Comparison of ENCODE assay signal across 28 mouse cellular contexts in the genomic region with DNA sequence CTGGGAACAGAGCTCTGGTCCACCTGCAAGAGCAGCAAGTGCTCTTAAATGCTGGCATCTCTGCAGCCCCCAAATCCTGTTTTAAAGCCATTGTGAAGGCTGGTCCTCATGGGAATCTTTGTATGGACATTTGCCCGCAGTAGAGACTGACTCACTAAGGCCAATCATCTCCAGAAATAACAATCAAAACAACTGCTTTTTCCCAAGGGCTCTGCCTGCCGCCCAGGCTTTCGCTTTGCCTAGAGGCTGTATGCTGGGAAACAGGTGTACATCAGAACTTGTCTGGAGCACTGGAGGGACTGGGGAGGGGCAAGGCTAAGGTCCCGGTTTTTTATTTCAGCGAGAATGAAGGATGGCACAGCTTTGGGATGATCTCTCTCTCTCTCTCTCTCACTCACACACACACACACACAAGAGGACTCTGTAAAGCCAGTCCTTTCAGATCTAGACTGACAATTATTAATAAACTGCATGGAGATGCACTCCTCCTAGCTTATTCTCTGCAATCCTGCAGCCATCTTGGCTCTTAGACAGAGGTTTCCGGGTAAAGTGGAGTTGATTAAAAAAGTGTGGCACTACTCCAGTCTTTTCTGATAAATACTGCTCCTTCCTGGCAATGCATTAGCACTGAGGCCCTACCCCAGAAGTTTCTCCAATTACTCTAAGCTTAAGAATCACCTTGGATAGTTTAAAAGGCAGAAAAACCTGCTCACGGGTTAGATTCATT. TPM values are rescaled to one million over a fixed set of nuclear protein-coding genes. Genes with fewer than 3 reads are reported as not detected.
DNase-seq lines count a peak whose midpoint lies in the region; ATAC-seq and TF ChIP-seq lines count a peak whose summit lies in the region.
"Had no signal": no experiment of that assay in that cellular context is flagged by ENCODE, and none has a peak within 500 bp of the region (broad histone marks: within the 10 kb centered on the region; RNA-seq: fewer than 3 reads in every experiment).

No protein-coding gene starts in this region.

- H3K27me3 ChIP-seq in heart, adult 2 months (ENCODE audit: control insufficient read depth, insufficient read depth, low read length) = no peaks in the 10 kb centered on the region
- H3K27me3 ChIP-seq: intestine, embryonic 15.5 days; Patski had no signal

- peaks cover 2% of the 10 kb centered on the region; the same call in 1 of the 2 replicates for H3K36me3 ChIP-seq in heart, adult 2 months (ENCODE audit: control insufficient read depth, insufficient read depth, low read length)
- H3K36me3 ChIP-seq: embryonic facial prominence, embryonic 15.5 days; forebrain, embryonic 10.5 days; heart, embryonic 10.5 days; intestine, embryonic 15.5 days had no signal

- peak; percentile 32 for DNase-seq in adrenal gland, adult 2 months
- DNase-seq in adrenal gland, postnatal 36 days = no peak
- DNase-seq in heart, adult 2 months = peak in 1 of 2 experiments; percentile 21
- no peak for DNase-seq in heart, adult 8-10 months (ENCODE audit: low spot score)
- peak; percentile 58 for DNase-seq in MN1 (ENCODE audit: low spot score)
- DNase-seq in layer of hippocampus, postnatal 25 days (ENCODE audit: extremely low spot score in 1 of 2, low spot score in 1 of 2) = no peak
- DNase-seq: adrenal gland, adult 8-10 months; cerebellum, adult 18-20 months; cerebellum, adult 9-11 months; gastrocnemius, postnatal 10 days; heart, postnatal 10 days; kidney, adult 18-20 months had no signal

- H3K4me1 ChIP-seq in heart, adult 2 months (ENCODE audit: control insufficient read depth, insufficient read depth, low read length) = peaks cover 4% of the 10 kb centered on the region

- H3K79me2 ChIP-seq in heart, adult 2 months (replicated peaks; ENCODE audit: control insufficient read depth, insufficient read depth, low read length) = 0 out of 2 replicates have a peak, but pooled peaks cover 3% of the 10 kb centered on the region

- TF ChIP-seq POLR2A in heart, adult 2 months (IDR thresholded peaks at IDR 0.05; ENCODE audit: insufficient read depth, low read depth, low read length) = no peak

- ATAC-seq in megakaryocyte progenitor cell, adult 5-6 weeks (replicated peaks; ENCODE audit: poor library complexity) = no peak
- ATAC-seq: activated CD4-positive, CD25-positive, alpha-beta regulatory T cell, adult 4 months; forebrain, embryonic 14.5 days; intestine, embryonic 15.5 days; Patski had no signal

- intact Hi-C loops in heart, adult 2 months (cut with DNase I) = loop anchor here (10.0 kb wide), 1 partner anchor 116 kb away; no protein-coding TSS in a partner anchor

- H3K9ac ChIP-seq in heart, adult 2 months (ENCODE audit: low read depth, low read length) = no peak overlapping the region
- H3K9ac ChIP-seq: embryonic facial prominence, embryonic 15.5 days; hindbrain, embryonic 14.5 days; intestine, embryonic 15.5 days had no signal

- TF ChIP-seq EP300 in heart, adult 2 months (IDR thresholded peaks at IDR 0.05; ENCODE audit: insufficient read depth, low read depth, low read length) = no peak

- WGBS in heart, adult 2 months = 46% methylated on average over 7 of the region's 7 CpGs

- peak overlapping the region; percentile 17; the same call in 1 of the 2 replicates for H3K27ac ChIP-seq in heart, adult 2 months
- H3K27ac ChIP-seq: embryonic facial prominence, embryonic 15.5 days; forebrain, embryonic 10.5 days; heart, embryonic 10.5 days; hindbrain, embryonic 14.5 days; intestine, embryonic 15.5 days had no signal

- no peak overlapping the region for H3K4me3 ChIP-seq in heart, adult 2 months
- H3K4me3 ChIP-seq: embryonic facial prominence, embryonic 15.5 days; erythroblast, embryonic 14.5 days; forebrain, embryonic 10.5 days; heart, embryonic 10.5 days; intestine, embryonic 15.5 days had no signal

- TF ChIP-seq CTCF in heart, adult 2 months (IDR thresholded peaks at IDR 0.05) = no peak

RNA-seq across cellular contexts. Expression of gene Skp1a, which starts 2.9 kb away (rescaled TPM):
- 100 to 1,000 TPM; 396 to 522 TPM for total RNA-seq in adrenal gland, adult 2 months (2021)
- 10.6 and 11.1 TPM in 2 replicates for polyA plus RNA-seq in adrenal gland, adult 2 months (2012; rRNA removed)
- total RNA-seq in adrenal gland, postnatal 36 days (2021) = 100 to 1,000 TPM; 529 to 536 TPM
- 100 to 1,000 TPM; 241 to 255 TPM for total RNA-seq in heart, adult 2 months (2021)
- polyA plus RNA-seq in heart, adult 2 months (2012; rRNA removed) = 38.9 and 72.9 TPM in 2 replicates
- 100 to 1,000 TPM; 243 to 269 (median 257) TPM for total RNA-seq in heart, adult 8-10 months (2022)
- 100 to 1,000 TPM; 448 to 507 TPM for total RNA-seq in layer of hippocampus, postnatal 25 days (2021)
- 251 and 286 TPM in 2 replicates for total RNA-seq in megakaryocyte progenitor cell, adult 5-6 weeks (2015)
- 254 and 291 TPM in 2 replicates for total RNA-seq in megakaryocyte progenitor cell, adult 5-6 weeks (2017)

RNA-seq across cellular contexts. Expression of gene Olfr1371, which starts 15.1 kb away (rescaled TPM):
- total RNA-seq in adrenal gland, adult 2 months (2021) = not detected
- polyA plus RNA-seq in adrenal gland, adult 2 months (2012; rRNA removed) = not detected in 2 replicates
- not detected for total RNA-seq in adrenal gland, postnatal 36 days (2021)
- total RNA-seq in heart, adult 2 months (2021) = not detected
- polyA plus RNA-seq in heart, adult 2 months (2012; rRNA removed) = not detected in 2 replicates
- not detected for total RNA-seq in heart, adult 8-10 months (2022)
- not detected for total RNA-seq in layer of hippocampus, postnatal 25 days (2021)
- not detected in 2 replicates for total RNA-seq in megakaryocyte progenitor cell, adult 5-6 weeks (2015)
- total RNA-seq in megakaryocyte progenitor cell, adult 5-6 weeks (2017) = not detected in 2 replicates
- total RNA-seq: adrenal gland, adult 8-10 months; CH12.LX; ES-E14; gastrocnemius, postnatal 10 days; heart, postnatal 10 days; hematopoietic stem cell, adult 5-6 weeks had no signal
- polyA plus RNA-seq: activated CD4-positive, CD25-positive, alpha-beta regulatory T cell, adult 4 months; embryonic facial prominence, embryonic 11.5 days; embryonic facial prominence, embryonic 15.5 days; erythroblast, embryonic 14.5 days; forebrain, embryonic 10.5 days; forebrain, embryonic 14.5 days; gonadal fat pad, adult 2 months; heart, embryonic 10.5 days; heart, embryonic 14.5 days; hindbrain, embryonic 14.5 days; intestine, embryonic 15.5 days; Patski had no signal

RNA-seq across cellular contexts. Expression of gene Tcf7, which starts 53.9 kb away (rescaled TPM):
- 10 to 100 TPM; 32.1 to 48.6 TPM for total RNA-seq in adrenal gland, adult 2 months (2021)
- 56.1 and 60.3 TPM in 2 replicates for polyA plus RNA-seq in adrenal gland, adult 2 months (2012; rRNA removed)
- total RNA-seq in adrenal gland, postnatal 36 days (2021) = 10 to 100 TPM; 36.8 to 50.1 TPM
- under 1 TPM; 0.73 to 0.96 TPM for total RNA-seq in heart, adult 2 months (2021)
- polyA plus RNA-seq in heart, adult 2 months (2012; rRNA removed) = 2.3 and 3.1 TPM in 2 replicates
- total RNA-seq in heart, adult 8-10 months (2022) = 1 to 10 TPM in 1 of 4 experiments, under 1 TPM in 3; 0.44 to 1.0 (median 0.83) TPM
- 1 to 10 TPM; 3.2 to 3.4 TPM for total RNA-seq in layer of hippocampus, postnatal 25 days (2021)
- 1.0 and 2.6 TPM in 2 replicates for total RNA-seq in megakaryocyte progenitor cell, adult 5-6 weeks (2015)
- total RNA-seq in megakaryocyte progenitor cell, adult 5-6 weeks (2017) = 0.64 TPM in 1 of 2 replicates, not detected in the other

Comparison
In these comparisons a context has a peak if more than half of its experiments do, and no peak if none do; other contexts are left out.
1. DNase-seq: peak in adrenal gland, adult 2 months (single experiment) and MN1 (single experiment); none in adrenal gland, postnatal 36 days (0 of 2), heart, adult 8-10 months (single experiment) and layer of hippocampus, postnatal 25 days (0 of 2).
2. RNA of gene Tcf7, which starts 53.9 kb away (total RNA-seq): 36.8 to 50.1 TPM in adrenal gland, postnatal 36 days and 32.1 to 48.6 TPM in adrenal gland, adult 2 months; 3.2 to 3.4 TPM in layer of hippocampus, postnatal 25 days, 0.64 to 2.6 TPM in megakaryocyte progenitor cell, adult 5-6 weeks, 0.73 to 0.96 TPM in heart, adult 2 months and 0.44 to 1.0 TPM in heart, adult 8-10 months; every median in the first group is over 4 times any median in the second.